In genomic region chr3:21991681-21992152, GRCm38 (mm10) we compare ENCODE assay signal across 10 mouse cellular contexts.
DNase-seq lines count a peak whose midpoint lies in the region; ATAC-seq lines count a peak whose summit lies in the region.
"Had no signal": no experiment of that assay in that cellular context is flagged by ENCODE, and none has a peak within 500 bp of the region (broad histone marks: within the 10 kb centered on the region; RNA-seq: fewer than 3 reads in every experiment).

No protein-coding gene starts in this region.

- peak; percentile 55 for ATAC-seq in common myeloid progenitor, adult 5-6 weeks (replicated peaks; ENCODE audit: low read depth, poor library complexity, severe bottlenecking)
- ATAC-seq in megakaryocyte, adult 5-6 weeks (ENCODE audit: poor library complexity, severe bottlenecking): peak; percentile 56
- no peak for ATAC-seq in midbrain, embryonic 15.5 days (replicated peaks)

- no peak overlapping the region for H3K4me2 ChIP-seq in midbrain, embryonic 15.5 days
- H3K4me2 ChIP-seq: embryonic facial prominence, embryonic 12.5 days had no signal

- H3K4me3 ChIP-seq in midbrain, embryonic 15.5 days: no peak overlapping the region
- H3K4me3 ChIP-seq: embryonic facial prominence, embryonic 12.5 days; heart, embryonic 10.5 days had no signal

- no peaks in the 10 kb centered on the region for H3K4me1 ChIP-seq in midbrain, embryonic 15.5 days
- H3K4me1 ChIP-seq: embryonic facial prominence, embryonic 12.5 days; heart, embryonic 10.5 days had no signal

- WGBS in midbrain, embryonic 15.5 days: 69% methylated on average over 9 of the region's 9 CpGs

- H3K27me3 ChIP-seq in midbrain, embryonic 15.5 days (replicated peaks): no peaks in the 10 kb centered on the region
- H3K27me3 ChIP-seq: embryonic facial prominence, embryonic 12.5 days had no signal

- H3K27ac ChIP-seq in midbrain, embryonic 15.5 days: no peak overlapping the region
- H3K27ac ChIP-seq: embryonic facial prominence, embryonic 12.5 days; heart, embryonic 10.5 days had no signal

- no peak overlapping the region for H3K9ac ChIP-seq in midbrain, embryonic 15.5 days
- H3K9ac ChIP-seq: embryonic facial prominence, embryonic 12.5 days had no signal

- H3K36me3 ChIP-seq in midbrain, embryonic 15.5 days (replicated peaks): no peaks in the 10 kb centered on the region
- H3K36me3 ChIP-seq: embryonic facial prominence, embryonic 12.5 days; heart, embryonic 10.5 days had no signal

- no peaks in the 10 kb centered on the region for H3K9me3 ChIP-seq in midbrain, embryonic 15.5 days
- H3K9me3 ChIP-seq: embryonic facial prominence, embryonic 12.5 days; heart, embryonic 10.5 days had no signal

- peak; percentile 41 to 54 for DNase-seq in right cerebral cortex, postnatal 10 days (ENCODE audit: low spot score in 2 of 2)
- DNase-seq in right cerebral cortex, postnatal 25 days: no peak
- peak; percentile 60 for DNase-seq in thymus, postnatal 14 days
- DNase-seq in kidney, adult 11 months: no peak
- DNase-seq in adrenal gland, postnatal 10 days: no peak

Comparison
In these comparisons a context has a peak if more than half of its experiments do, and no peak if none do; other contexts are left out.
1. DNase-seq: peak in right cerebral cortex, postnatal 10 days (2 of 2) and thymus, postnatal 14 days (single experiment); none in right cerebral cortex, postnatal 25 days (single experiment), kidney, adult 11 months (single experiment) and adrenal gland, postnatal 10 days (single experiment).